Mouse (Mus musculus) midbrain, embryonic 11.5 days (tissue): ENCODE measurements around the gene Zfp664. TPM values are rescaled to one million over a fixed set of nuclear protein-coding genes. Genes with fewer than 3 reads are reported as not detected.

Experiments used
- ATAC-seq: fragments of 200-750 bp; cut with Nextera tagmentation; 2 replicates; pipeline ENCODE4 v1.8.0; 2017; ENCODE audit warnings: moderate TSS enrichment, moderate library complexity; ENCODE audit not compliant: low FRiP score
- DNase-seq: peaks from one replicate; pipeline ENCODE4 v3.0.0; 2015; ENCODE audit warnings: low spot score; ENCODE audit errors: missing footprints
- H3K27ac ChIP-seq: fragments of 300-500 bp; sonication (generic); 2 replicates; pipeline ENCODE4 v1.5.1; 2014; ENCODE audit warnings: low read depth, low read length
- H3K27me3 ChIP-seq: fragments of 300-500 bp; sonication (generic); 2 replicates; pipeline ENCODE4 v1.6.1; 2014; ENCODE audit warnings: mild to moderate bottlenecking, low read length, moderate library complexity, mixed read lengths; ENCODE audit not compliant: control insufficient read depth, insufficient read depth
- H3K36me3 ChIP-seq: fragments of 300-500 bp; sonication (generic); 2 replicates; pipeline ENCODE4 v1.6.1; 2014; ENCODE audit warnings: mild to moderate bottlenecking, low read length, moderate library complexity, mixed read lengths; ENCODE audit not compliant: control insufficient read depth, insufficient read depth
- H3K4me1 ChIP-seq: fragments of 300-500 bp; sonication (generic); 2 replicates; pipeline ENCODE4 v1.6.1; 2014; ENCODE audit warnings: low read length; ENCODE audit not compliant: control insufficient read depth, insufficient read depth
- H3K4me2 ChIP-seq: fragments of 300-500 bp; sonication (generic); 2 replicates; pipeline ENCODE4 v1.6.1; 2014; ENCODE audit warnings: mild to moderate bottlenecking, moderate library complexity
- H3K4me3 ChIP-seq: fragments of 300-500 bp; sonication (generic); 2 replicates; pipeline ENCODE4 v1.5.1; 2014; ENCODE audit warnings: low read depth, low read length
- H3K9ac ChIP-seq: fragments of 300-500 bp; sonication (generic); 2 replicates; pipeline ENCODE4 v1.6.1; 2014; ENCODE audit warnings: low read length
- H3K9me3 ChIP-seq: fragments of 300-500 bp; sonication (generic); 2 replicates; pipeline ENCODE4 v1.6.1; 2016; ENCODE audit warnings: low read length; ENCODE audit not compliant: control insufficient read depth
- WGBS: fragments of 180-500 bp; shearing (Covaris S2); extraction: QIAGEN DNeasy Blood & Tissue Kit; methylation state at CpG from one replicate; pipeline ENCODE4 v1.1.7; 2014; 5-methylcytosine and 5-hydroxymethylcytosine counted together
- polyA plus RNA-seq: library from polyadenylated mRNA; unstranded; fragments of >200 nt; fragmentation: Nextera tagmentation; extraction: Ambion mirVana; gene quantifications from 2 replicates; pipeline ENCODE4 v1.2.1, GENCODE M21; 2014

Zfp664 gene
- polyA plus RNA-seq, 1 experiment from 2014 or later: 160 TPM

GRCm38 (mm10) chr5:124861463-124861862, 1.0 kb upstream of the Zfp664 start:
- H3K36me3 ChIP-seq: no peaks in the 10 kb centered on the region
- peak; percentile 6; the same call in 1 of the 2 replicates for ATAC-seq

GRCm38 (mm10) chr5:124862871-124863741, 615 bp downstream of the Zfp664 start:
- Histone ChIP-seq H3K27me3 (peaks cover 16% of the 10 kb centered on the region; the same call in 1 of the 2 replicates), H3K9me3 (no peaks in the 10 kb centered on the region), H3K27ac (peak overlapping the region; percentile 84), H3K4me1 (peaks cover 20% of the 10 kb centered on the region), H3K4me3 (peak overlapping the region; percentile 100), H3K9ac (peak overlapping the region; percentile 94), H3K36me3 (no peaks in the 10 kb centered on the region), H3K4me2 (peak overlapping the region; percentile 81)
- DNase-seq (peak; percentile 94), ATAC-seq (peak; percentile 68)
- under 1% methylated on average over 70 of the region's 88 CpGs for WGBS

More at GRCm38 (mm10) chr5:124861463-124861862, 1.0 kb upstream of the Zfp664 start:
- 2% methylated on average over 32 of the region's 33 CpGs for WGBS
- peak; percentile 93 for DNase-seq
- H3K9me3 ChIP-seq: no peaks in the 10 kb centered on the region
- peaks cover 16% of the 10 kb centered on the region; the same call in 1 of the 2 replicates for H3K27me3 ChIP-seq
- peak overlapping the region; percentile 98 for H3K4me2 ChIP-seq
- peak overlapping the region; percentile 72 for H3K9ac ChIP-seq
- peaks cover 20% of the 10 kb centered on the region for H3K4me1 ChIP-seq
- peak overlapping the region; percentile 70 for H3K27ac ChIP-seq
- peak overlapping the region; percentile 100 for H3K4me3 ChIP-seq

- peaks cover 10% of the 10 kb centered on the region for H3K4me1 ChIP-seq
- H3K4me2 ChIP-seq: no peak overlapping the region
- no peak overlapping the region for H3K27ac ChIP-seq
- no peak overlapping the region for H3K9ac ChIP-seq
- H3K4me3 ChIP-seq: no peak overlapping the region
- no peaks in the 10 kb centered on the region for H3K9me3 ChIP-seq
- H3K27me3 ChIP-seq: no peaks in the 10 kb centered on the region
- 54% methylated on average over 4 of the region's 4 CpGs for WGBS
- DNase-seq: peak; percentile 90
- H3K36me3 ChIP-seq: 0 out of 2 replicates have a peak, but pooled peaks cover 3% of the 10 kb centered on the region
- no peak for ATAC-seq
Observed at GRCm38 (mm10) chr5:124868981-124869380, 6.5 kb downstream of the Zfp664 start.

GRCm38 (mm10) chr5:124872033-124872432, 9.5 kb downstream of the Zfp664 start:
- Histone ChIP-seq H3K4me3 (no peak overlapping the region), H3K9ac (no peak overlapping the region), H3K9me3 (no peaks in the 10 kb centered on the region), H3K27me3 (no peaks in the 10 kb centered on the region), H3K4me2 (no peak overlapping the region), H3K27ac (no peak overlapping the region), H3K36me3 (0 out of 2 replicates have a peak, but pooled peaks cover 7% of the 10 kb centered on the region), H3K4me1 (no peaks in the 10 kb centered on the region)
- no peak for ATAC-seq
- DNase-seq: no peak
- WGBS: 77% methylated on average over 2 of the region's 2 CpGs

GRCm38 (mm10) chr5:124873096-124873495, 10.6 kb downstream of the Zfp664 start:
- ATAC-seq (no peak), DNase-seq (no peak)
- Histone ChIP-seq H3K27me3 (no peaks in the 10 kb centered on the region), H3K4me3 (no peak overlapping the region), H3K9me3 (no peaks in the 10 kb centered on the region), H3K4me1 (no peaks in the 10 kb centered on the region), H3K27ac (no peak overlapping the region), H3K4me2 (no peak overlapping the region), H3K9ac (no peak overlapping the region), H3K36me3 (0 out of 2 replicates have a peak, but pooled peaks cover 7% of the 10 kb centered on the region)
- whole genome bisulfite sequencing: 86% methylated on average over 3 of the region's 3 CpGs

- no peak overlapping the region for H3K4me2 ChIP-seq
- no peaks in the 10 kb centered on the region for H3K4me1 ChIP-seq
- no peak overlapping the region for H3K4me3 ChIP-seq
- no peak overlapping the region for H3K9ac ChIP-seq
- ATAC-seq (no peak), DNase-seq (no peak)
- H3K36me3 ChIP-seq: 0 out of 2 replicates have a peak, but pooled peaks cover 7% of the 10 kb centered on the region
- H3K27ac ChIP-seq: no peak overlapping the region
- 92% methylated on average over 6 of the region's 6 CpGs for WGBS
- no peaks in the 10 kb centered on the region for H3K9me3 ChIP-seq
- no peaks in the 10 kb centered on the region for H3K27me3 ChIP-seq
Observed at GRCm38 (mm10) chr5:124873890-124874601, 11.6 kb downstream of the Zfp664 start.

GRCm38 (mm10) chr5:124879251-124879650, 16.8 kb downstream of the Zfp664 start:
- Histone ChIP-seq H3K27ac (no peak overlapping the region), H3K4me2 (no peak overlapping the region)
- ATAC-seq: no peak

GRCm38 (mm10) chr5:124879801-124880200, 17.3 kb downstream of the Zfp664 start:
- Histone ChIP-seq H3K4me2 (no peak overlapping the region), H3K27me3 (no peaks in the 10 kb centered on the region), H3K9ac (no peak overlapping the region), H3K4me3 (no peak overlapping the region), H3K36me3 (peaks cover 5% of the 10 kb centered on the region; the same call in 1 of the 2 replicates), H3K4me1 (no peaks in the 10 kb centered on the region), H3K27ac (no peak overlapping the region), H3K9me3 (no peaks in the 10 kb centered on the region)
- DNase-seq: no peak
- 88% methylated on average over 6 of the region's 6 CpGs for WGBS
- ATAC-seq: no peak

More at GRCm38 (mm10) chr5:124879251-124879650, 16.8 kb downstream of the Zfp664 start:
- no peak for DNase-seq
- Histone ChIP-seq H3K4me1 (no peaks in the 10 kb centered on the region), H3K27me3 (no peaks in the 10 kb centered on the region), H3K36me3 (peaks cover 6% of the 10 kb centered on the region; the same call in 1 of the 2 replicates), H3K4me3 (no peak overlapping the region), H3K9ac (no peak overlapping the region), H3K9me3 (no peaks in the 10 kb centered on the region)
- WGBS: 90% methylated on average over 4 of the region's 4 CpGs
